Mouse (Mus musculus) lung, embryonic 15.5 days (tissue): ENCODE data around the gene Ackr1. TPM values are rescaled to one million over a fixed set of nuclear protein-coding genes. Genes with fewer than 3 reads are reported as not detected.

Experiments used
- ATAC-seq: fragments of 200-750 bp; cut with Nextera tagmentation; 2 replicates; pipeline ENCODE4 v1.8.0; 2017; ENCODE audit warnings: moderate number of reproducible peaks, borderline replicate concordance; ENCODE audit not compliant: low FRiP score, low TSS enrichment; ENCODE audit errors: extremely low read depth
- H3K27ac ChIP-seq: fragments of 300-500 bp; sonication (generic); 2 replicates; pipeline ENCODE4 v1.5.1; 2015; ENCODE audit warnings: moderate library complexity, mild to moderate bottlenecking, inconsistent platforms
- H3K27me3 ChIP-seq: fragments of 300-500 bp; sonication (generic); 2 replicates; pipeline ENCODE4 v1.6.1; 2015; ENCODE audit warnings: inconsistent platforms
- H3K36me3 ChIP-seq: fragments of 300-500 bp; sonication (generic); 2 replicates; pipeline ENCODE4 v1.6.1; 2015; ENCODE audit warnings: inconsistent platforms
- H3K4me1 ChIP-seq: fragments of 300-500 bp; sonication (generic); 2 replicates; pipeline ENCODE4 v1.6.1; 2015; ENCODE audit warnings: inconsistent platforms
- H3K4me2 ChIP-seq: fragments of 300-500 bp; sonication (generic); 2 replicates; pipeline ENCODE4 v1.6.1; 2015; ENCODE audit warnings: inconsistent platforms, mild to moderate bottlenecking, moderate library complexity
- H3K4me3 ChIP-seq: fragments of 300-500 bp; sonication (generic); 2 replicates; pipeline ENCODE4 v1.5.1; 2015; ENCODE audit warnings: mild to moderate bottlenecking, inconsistent platforms
- H3K9ac ChIP-seq: fragments of 300-500 bp; sonication (generic); 2 replicates; pipeline ENCODE4 v1.6.1; 2015; ENCODE audit warnings: inconsistent platforms
- H3K9me3 ChIP-seq: fragments of 300-500 bp; sonication (generic); 2 replicates; pipeline ENCODE4 v1.6.1; 2016; ENCODE audit warnings: inconsistent platforms
- WGBS: fragments of 180-500 bp; shearing (Covaris S2); methylation state at CpG from one replicate; pipeline ENCODE4 v1.1.7; 2015; 5-methylcytosine and 5-hydroxymethylcytosine counted together
- polyA plus RNA-seq: library from polyadenylated mRNA; unstranded; fragments of >200 nt; fragmentation: Nextera tagmentation; extraction: Ambion mirVana; gene quantifications from 2 replicates; pipeline ENCODE4 v1.2.1, GENCODE M21; 2015

The Ackr1 gene
- polyA plus RNA-seq, 1 experiment from 2014 or later = 0.64 TPM

GRCm38 (mm10) chr1:173364125-173364800 is 30.7 kb upstream of the Ackr1 start:
- no peaks in the 10 kb centered on the region for H3K9me3 ChIP-seq
- no peak overlapping the region for H3K4me3 ChIP-seq
- H3K27ac ChIP-seq = no peak overlapping the region
- WGBS = 78% methylated on average over 4 of the region's 4 CpGs
- no peak for ATAC-seq
- peaks cover 40% of the 10 kb centered on the region for H3K27me3 ChIP-seq
- peaks cover 13% of the 10 kb centered on the region; the same call in 1 of the 2 replicates for H3K4me1 ChIP-seq
- H3K9ac ChIP-seq = no peak overlapping the region
- H3K4me2 ChIP-seq = no peak overlapping the region
- no peaks in the 10 kb centered on the region for H3K36me3 ChIP-seq

GRCm38 (mm10) chr1:173363436-173363835 is 29.9 kb upstream of the Ackr1 start:
- Histone ChIP-seq H3K9ac (no peak overlapping the region), H3K36me3 (no peaks in the 10 kb centered on the region), H3K4me1 (peaks cover 13% of the 10 kb centered on the region; the same call in 1 of the 2 replicates), H3K27ac (no peak overlapping the region), H3K27me3 (peaks cover 33% of the 10 kb centered on the region), H3K9me3 (no peaks in the 10 kb centered on the region), H3K4me3 (no peak overlapping the region), H3K4me2 (no peak overlapping the region)
- WGBS = 87% methylated on average over 2 of the region's 2 CpGs
- no peak for ATAC-seq

- no peak overlapping the region for H3K27ac ChIP-seq
- H3K4me3 ChIP-seq = no peak overlapping the region
- no peak overlapping the region for H3K9ac ChIP-seq
- H3K27me3 ChIP-seq = peaks cover 15% of the 10 kb centered on the region
- no peaks in the 10 kb centered on the region for H3K36me3 ChIP-seq
- no peak for ATAC-seq
- H3K9me3 ChIP-seq = no peaks in the 10 kb centered on the region
- no peak overlapping the region for H3K4me2 ChIP-seq
- WGBS = 24% methylated on average over 6 of the region's 6 CpGs
- H3K4me1 ChIP-seq = peaks cover 4% of the 10 kb centered on the region; the same call in 1 of the 2 replicates
Measured at GRCm38 (mm10) chr1:173361651-173362050, 28.1 kb upstream of the Ackr1 start.

GRCm38 (mm10) chr1:173359590-173360290 is 26.2 kb upstream of the Ackr1 start:
- 70% methylated on average over 4 of the region's 4 CpGs for WGBS
- no peak overlapping the region for H3K9ac ChIP-seq
- H3K27ac ChIP-seq = no peak overlapping the region
- H3K4me1 ChIP-seq = no peaks in the 10 kb centered on the region
- ATAC-seq = no peak
- no peak overlapping the region for H3K4me3 ChIP-seq
- H3K36me3 ChIP-seq = no peaks in the 10 kb centered on the region
- H3K27me3 ChIP-seq = no peaks in the 10 kb centered on the region
- no peak overlapping the region for H3K4me2 ChIP-seq
- no peaks in the 10 kb centered on the region for H3K9me3 ChIP-seq

GRCm38 (mm10) chr1:173357799-173358198 is 24.2 kb upstream of the Ackr1 start:
- ATAC-seq = no peak
- Histone ChIP-seq H3K27me3 (no peaks in the 10 kb centered on the region), H3K9me3 (no peaks in the 10 kb centered on the region), H3K4me2 (no peak overlapping the region), H3K27ac (no peak overlapping the region), H3K4me3 (no peak overlapping the region), H3K9ac (no peak overlapping the region), H3K36me3 (no peaks in the 10 kb centered on the region), H3K4me1 (no peaks in the 10 kb centered on the region)
- 34% methylated on average over 4 of the region's 4 CpGs for WGBS

GRCm38 (mm10) chr1:173356699-173357098 is 23.1 kb upstream of the Ackr1 start:
- WGBS = 79% methylated on average over 2 of the region's 2 CpGs
- Histone ChIP-seq H3K4me1 (no peaks in the 10 kb centered on the region), H3K36me3 (no peaks in the 10 kb centered on the region), H3K27me3 (no peaks in the 10 kb centered on the region), H3K9ac (no peak overlapping the region), H3K4me3 (no peak overlapping the region), H3K27ac (no peak overlapping the region), H3K4me2 (no peak overlapping the region), H3K9me3 (no peaks in the 10 kb centered on the region)
- ATAC-seq = no peak

- 59% methylated on average over 7 of the region's 7 CpGs for WGBS
- no peak overlapping the region for H3K4me2 ChIP-seq
- H3K4me3 ChIP-seq = no peak overlapping the region
- H3K4me1 ChIP-seq = no peaks in the 10 kb centered on the region
- no peak for ATAC-seq
- H3K9me3 ChIP-seq = no peaks in the 10 kb centered on the region
- H3K27me3 ChIP-seq = no peaks in the 10 kb centered on the region
- no peak overlapping the region for H3K9ac ChIP-seq
- H3K27ac ChIP-seq = no peak overlapping the region
- H3K36me3 ChIP-seq = no peaks in the 10 kb centered on the region
Measured at GRCm38 (mm10) chr1:173355107-173355846, 21.7 kb upstream of the Ackr1 start.

- no peaks in the 10 kb centered on the region for H3K4me1 ChIP-seq
- no peak within 1 kb of the TSS for H3K9ac ChIP-seq
- peak; percentile 54; the same call in 1 of the 2 replicates for ATAC-seq
- no peaks in the 10 kb centered on the region for H3K36me3 ChIP-seq
- no peaks in the 10 kb centered on the region for H3K27me3 ChIP-seq
- H3K27ac ChIP-seq = no peak within 1 kb of the TSS
- no peaks in the 10 kb centered on the region for H3K9me3 ChIP-seq
- peak within 1 kb of the TSS; percentile 52 for H3K4me2 ChIP-seq
- WGBS = 8% methylated on average over 10 of the region's 10 CpGs
- 0 out of 2 replicates have a peak within 1 kb of the TSS, but pooled peaks have one; percentile 10 for H3K4me3 ChIP-seq
Measured at GRCm38 (mm10) chr1:173350372-173350957, 16.9 kb upstream of the Ackr1 start, which contains the start of gene Aim2. Gene Aim2 (plus strand): TSS chr1:173350879.

GRCm38 (mm10) chr1:173349946-173350345 is 16.4 kb upstream of the Ackr1 start:
- Histone ChIP-seq H3K36me3 (no peaks in the 10 kb centered on the region), H3K4me1 (no peaks in the 10 kb centered on the region), H3K9ac (no peak overlapping the region), H3K27me3 (no peaks in the 10 kb centered on the region), H3K4me3 (0 out of 2 replicates have a peak overlapping the region, but pooled peaks have one; percentile 10), H3K4me2 (peak overlapping the region; percentile 52), H3K27ac (no peak overlapping the region), H3K9me3 (no peaks in the 10 kb centered on the region)
- under 1% methylated on average over 6 of the region's 6 CpGs for WGBS
- ATAC-seq = peak; percentile 82; the same call in 1 of the 2 replicates

- no peak overlapping the region for H3K27ac ChIP-seq
- H3K4me2 ChIP-seq = no peak overlapping the region
- no peak overlapping the region for H3K9ac ChIP-seq
- no peak overlapping the region for H3K4me3 ChIP-seq
- no peak for ATAC-seq
- H3K36me3 ChIP-seq = no peaks in the 10 kb centered on the region
- H3K27me3 ChIP-seq = no peaks in the 10 kb centered on the region
- H3K4me1 ChIP-seq = no peaks in the 10 kb centered on the region
- WGBS = 64% methylated on average over 5 of the region's 5 CpGs
- no peaks in the 10 kb centered on the region for H3K9me3 ChIP-seq
Measured at GRCm38 (mm10) chr1:173349192-173349591, 15.6 kb upstream of the Ackr1 start.

- 6% methylated on average over 1 of the region's 1 CpGs for WGBS
- Histone ChIP-seq H3K27ac (no peak overlapping the region), H3K27me3 (no peaks in the 10 kb centered on the region), H3K4me1 (no peaks in the 10 kb centered on the region), H3K4me3 (no peak overlapping the region), H3K36me3 (no peaks in the 10 kb centered on the region), H3K4me2 (no peak overlapping the region), H3K9me3 (no peaks in the 10 kb centered on the region), H3K9ac (no peak overlapping the region)
- no peak for ATAC-seq
Measured at GRCm38 (mm10) chr1:173348527-173348926, 15.0 kb upstream of the Ackr1 start.
